Mouse (Mus musculus) CD4-positive naive resting alpha-beta T cell, adult 57 days (primary cell): ENCODE results near the gene Tnfsf8. TPM values are rescaled to one million over a fixed set of nuclear protein-coding genes. Genes with fewer than 3 reads are reported as not detected.

Experiments used
- total RNA-seq: library from RNA; stranded (reverse); gene quantifications from one replicate; pipeline ENCODE4 v1.2.4, GENCODE M21; 2023

The Tnfsf8 gene
- total RNA-seq: 15.8 TPM

DNA sequence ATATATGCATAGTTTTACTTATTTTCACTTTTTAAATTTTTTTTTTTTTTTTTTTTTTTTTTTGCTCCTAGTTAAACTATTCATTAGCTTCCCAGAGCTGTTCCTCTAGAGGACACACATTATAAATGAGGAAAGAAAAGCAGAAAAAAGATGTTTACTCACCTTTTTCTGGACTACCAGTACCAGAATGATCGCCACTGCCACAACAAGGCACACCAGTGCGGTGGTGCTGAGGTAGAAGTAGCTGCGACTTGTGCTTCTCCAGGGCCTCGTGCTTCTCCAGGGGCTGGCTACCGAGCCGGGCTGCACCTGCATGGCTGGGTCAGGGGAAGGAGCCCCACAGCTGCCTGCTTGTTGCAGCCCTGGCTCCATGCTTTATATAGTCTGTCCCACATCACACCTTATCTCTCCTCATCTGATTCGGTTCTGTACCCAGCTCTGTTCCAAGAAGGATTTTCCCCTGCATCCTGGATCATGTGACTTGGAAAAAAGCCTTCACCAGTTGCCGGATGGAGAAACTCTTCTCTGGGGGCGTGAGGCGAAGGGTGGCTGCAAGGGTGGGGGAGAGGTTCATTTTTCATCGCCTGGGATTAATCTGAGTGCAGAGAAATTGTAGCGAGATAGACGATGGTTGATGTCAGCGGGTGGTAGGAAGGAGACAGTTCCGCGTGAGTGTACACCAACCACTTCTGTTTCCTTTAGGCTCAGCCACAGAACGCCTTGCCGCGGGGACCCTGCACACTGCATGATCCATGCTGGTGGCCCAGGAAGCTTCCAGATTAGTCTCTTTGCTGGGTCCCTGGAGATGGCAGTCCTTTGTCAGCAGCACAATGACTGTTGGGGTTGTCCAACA, at the start of gene Tnfsf8:
TSS of gene Tnfsf8 (minus strand) at position 660 of the 853 bp plus-strand sequence.

Other genes with a start within 250 kb of the Tnfsf8 start
- gene Tex48, start 238.9 kb downstream of the Tnfsf8 start, total RNA-seq: not detected
- gene Gm11214, start 198.0 kb downstream of the Tnfsf8 start, total RNA-seq: not detected
- gene Tnfsf15, start 116.2 kb downstream of the Tnfsf8 start, total RNA-seq: not detected
- not detected for gene Tnc, start 185.7 kb upstream of the Tnfsf8 start, total RNA-seq